Mouse (Mus musculus): ENCODE results near the gene 2300002M23Rik. TPM values are rescaled to one million over a fixed set of nuclear protein-coding genes. Genes with fewer than 3 reads are reported as not detected.

2300002M23Rik gene
- total RNA-seq, 2 experiments from 2014 or later: not detected

GRCm38 (mm10) chr17:35594456-35594855 lies 27.2 kb downstream of the 2300002M23Rik start:
- DNase-seq (ENCODE audit: low spot score in 2 of 2): no peak
- no peak for TF ChIP-seq CTCF (conservative IDR thresholded peaks at IDR 0.05)
- no peak overlapping the region for H3K4me3 ChIP-seq
- H3K27ac ChIP-seq: no peak overlapping the region

- Histone ChIP-seq H3K4me3 (no peak overlapping the region), H3K27ac (no peak overlapping the region)
- no peak for TF ChIP-seq CTCF (conservative IDR thresholded peaks at IDR 0.05)
- DNase-seq (ENCODE audit: low spot score in 2 of 2): no peak
Observed at GRCm38 (mm10) chr17:35597399-35597798, 30.1 kb downstream of the 2300002M23Rik start.

- DNase-seq (ENCODE audit: low spot score in 2 of 2): no peak
- TF ChIP-seq CTCF (conservative IDR thresholded peaks at IDR 0.05): no peak
- Histone ChIP-seq H3K4me3 (no peak within 1 kb of the TSS), H3K27ac (no peak within 1 kb of the TSS)
Observed at GRCm38 (mm10) chr17:35601249-35601648, 34.0 kb downstream of the 2300002M23Rik start, which contains the start of gene Sfta2. Sfta2 (plus strand) TSS chr17:35601549.

GRCm38 (mm10) chr17:35601736-35602354 lies 34.6 kb downstream of the 2300002M23Rik start:
- no peak overlapping the region for H3K4me3 ChIP-seq
- no peak overlapping the region for H3K27ac ChIP-seq
- TF ChIP-seq CTCF (conservative IDR thresholded peaks at IDR 0.05): no peak
- DNase-seq (ENCODE audit: low spot score in 2 of 2): no peak

GRCm38 (mm10) chr17:35617127-35617526 lies 49.9 kb downstream of the 2300002M23Rik start:
- DNase-seq (ENCODE audit: low spot score in 2 of 2): no peak
- H3K27ac ChIP-seq: no peak overlapping the region
- no peak overlapping the region for H3K4me3 ChIP-seq
- TF ChIP-seq CTCF (conservative IDR thresholded peaks at IDR 0.05): no peak

Other genes with a start within 250 kb of the 2300002M23Rik start
- under 1 TPM; 0.13 to 0.47 TPM for gene H2-Q1, start 247.0 kb upstream of the 2300002M23Rik start, total RNA-seq (2021)
- gene H2-Q2, start 225.2 kb upstream of the 2300002M23Rik start, total RNA-seq (2021): under 1 TPM in 1 of 2 experiments, not detected in 1; 0.38 TPM
- gene H2-Q4, start 187.8 kb upstream of the 2300002M23Rik start, total RNA-seq (2021): 1 to 10 TPM; 1.7 to 2.3 TPM
- not detected for gene H2-Q6, start 142.6 kb upstream of the 2300002M23Rik start, total RNA-seq (2021)
- gene H2-Q7, start 128.3 kb upstream of the 2300002M23Rik start, total RNA-seq (2021): under 1 TPM; 0.69 to 0.79 TPM
- under 1 TPM; 0.12 to 0.15 TPM for gene H2-Q10, start 97.4 kb upstream of the 2300002M23Rik start, total RNA-seq (2021)
- under 1 TPM in 1 of 2 experiments, not detected in 1; 0.52 TPM for gene Pou5f1, start 61.4 kb upstream of the 2300002M23Rik start, total RNA-seq (2021)
- 1 to 10 TPM; 4.7 to 7.2 TPM for gene Tcf19, start 50.6 kb upstream of the 2300002M23Rik start, total RNA-seq (2021)
- 10 to 100 TPM; 11.0 to 12.6 TPM for gene Cchcr1, start 50.4 kb upstream of the 2300002M23Rik start, total RNA-seq (2021)
- gene Psors1c2, start 34.2 kb upstream of the 2300002M23Rik start, total RNA-seq (2021): 1 to 10 TPM in 1 of 2 experiments, under 1 TPM in 1; 0.59 to 1.1 TPM
- gene Cdsn, start 15.3 kb upstream of the 2300002M23Rik start, total RNA-seq (2021): under 1 TPM in 1 of 2 experiments, not detected in 1; 0.25 TPM
- gene Sfta2, start 34.1 kb downstream of the 2300002M23Rik start, total RNA-seq (2021): not detected
- gene Gm9573, start 59.2 kb downstream of the 2300002M23Rik start, total RNA-seq (2021): not detected
- gene Mucl3, start 76.2 kb downstream of the 2300002M23Rik start, total RNA-seq (2021): not detected
- 10 to 100 TPM; 32.4 to 47.3 TPM for gene Vars2, start 100.1 kb downstream of the 2300002M23Rik start, total RNA-seq (2021)
- gene Gtf2h4, start 106.3 kb downstream of the 2300002M23Rik start, total RNA-seq (2021): 10 to 100 TPM; 29.9 to 35.3 TPM
- gene Ddr1, start 137.2 kb downstream of the 2300002M23Rik start, total RNA-seq (2021): 10 to 100 TPM; 54.3 to 61.0 TPM

Data from layer of hippocampus, adult 2 months (tissue).